Mouse (Mus musculus) MEL (cell line): ENCODE results near the gene Brf1. TPM values are rescaled to one million over a fixed set of nuclear protein-coding genes. Genes with fewer than 3 reads are reported as not detected.

ENCODE experiments used
- DNase-seq: peaks from one replicate; pipeline ENCODE4 v3.0.0; 2011; ENCODE audit warnings: low read depth, low spot score
- H3K27ac ChIP-seq: 2 replicates; pipeline ENCODE4 v1.5.1; 2012; ENCODE audit warnings: low read depth, mild to moderate bottlenecking, control low read depth, low read length, moderate library complexity; ENCODE audit not compliant: control insufficient read depth
- H3K27me3 ChIP-seq, 2 experiments: fragments of 150-350 bp in 1 of 2; sonication (generic) in 1 of 2; 2 replicates each; pipeline ENCODE4 v1.6.1; 2012; ENCODE audit warnings: low read length in 2 of 2, mild to moderate bottlenecking in 2 of 2, improper control_type of control experiment in 1 of 2, moderate library complexity in 1 of 2; ENCODE audit not compliant: insufficient read depth in 2 of 2, control insufficient read depth in 1 of 2
- H3K36me3 ChIP-seq, 2 experiments: 2 replicates each; pipeline ENCODE4 v1.6.1; 2012 to 2014; ENCODE audit warnings: low read length in 2 of 2, improper control_type of control experiment in 1 of 2, inconsistent platforms in 1 of 2, mild to moderate bottlenecking in 1 of 2; ENCODE audit not compliant: insufficient read depth in 2 of 2, control insufficient read depth in 1 of 2
- H3K4me1 ChIP-seq, 2 experiments: fragments of 150-350 bp in 1 of 2; sonication (generic) in 1 of 2; 2 replicates each; pipeline ENCODE4 v1.6.1; 2012; ENCODE audit warnings: low read length in 2 of 2, improper control_type of control experiment in 1 of 2, mild to moderate bottlenecking in 1 of 2; ENCODE audit not compliant: insufficient read depth in 2 of 2, control insufficient read depth in 1 of 2
- H3K4me3 ChIP-seq, 2 experiments: fragments of 150-350 bp in 1 of 2; sonication (generic) in 1 of 2; 2 replicates each; pipeline ENCODE4 v1.5.1; 2012; ENCODE audit warnings: low read depth in 2 of 2, low read length in 2 of 2, mild to moderate bottlenecking in 2 of 2, moderate library complexity in 2 of 2, control low read depth in 1 of 2, improper control_type of control experiment in 1 of 2; ENCODE audit not compliant: control insufficient read depth in 1 of 2, insufficient read depth in 1 of 2
- H3K79me2 ChIP-seq: 2 replicates; pipeline ENCODE4 v1.6.1; 2012; ENCODE audit warnings: mild to moderate bottlenecking, low read length, moderate library complexity; ENCODE audit not compliant: control insufficient read depth, poor library complexity, insufficient read depth
- H3K9ac ChIP-seq: 2 replicates; pipeline ENCODE4 v1.6.1; 2012; ENCODE audit warnings: low read depth, mild to moderate bottlenecking, control low read depth, low read length, moderate library complexity; ENCODE audit not compliant: control insufficient read depth, poor library complexity, severe bottlenecking
- H3K9me3 ChIP-seq: fragments of 150-350 bp; sonication (generic); replicated peaks from 2 replicates; pipeline ENCODE4 v1.6.1; 2012; ENCODE audit warnings: mild to moderate bottlenecking, low read length, improper control_type of control experiment, moderate library complexity; ENCODE audit not compliant: insufficient read depth
- BHLHE40 ChIP-seq: IDR thresholded peaks from 2 replicates; pipeline ENCODE4 v1.6.1; 2012; ENCODE audit warnings: low read depth, mild to moderate bottlenecking, inconsistent platforms, low read length, improper control_type of control experiment, borderline replicate concordance
- CHD1 ChIP-seq: IDR thresholded peaks from 2 replicates; pipeline ENCODE4 v1.6.1; 2012; ENCODE audit warnings: low read depth, mild to moderate bottlenecking, inconsistent platforms, low read length, improper control_type of control experiment
- CHD2 ChIP-seq: IDR thresholded peaks from 2 replicates; pipeline ENCODE4 v1.6.1; 2011; ENCODE audit warnings: low read length, improper control_type of control experiment
- CTCF ChIP-seq, 3 experiments: IDR thresholded peaks in 2 of 3; conservative IDR thresholded peaks in 1 of 3; 2 replicates each; pipeline ENCODE4 v1.5.1; 2011 to 2012; ENCODE audit warnings: low read length in 3 of 3, low read depth in 2 of 3, mild to moderate bottlenecking in 2 of 3, improper control_type of control experiment in 1 of 3, inconsistent platforms in 1 of 3, mixed read lengths in 1 of 3, moderate library complexity in 1 of 3; ENCODE audit not compliant: control insufficient read depth in 1 of 3, insufficient read depth in 1 of 3, poor library complexity in 1 of 3, severe bottlenecking in 1 of 3
- E2F4 ChIP-seq: IDR thresholded peaks from 2 replicates; pipeline ENCODE4 v1.6.1; 2011; ENCODE audit warnings: low read depth, low read length, improper control_type of control experiment, borderline replicate concordance
- ELF1 ChIP-seq: IDR thresholded peaks from 2 replicates; pipeline ENCODE4 v1.6.1; 2014; ENCODE audit warnings: low read depth, mild to moderate bottlenecking, inconsistent platforms, low read length, improper control_type of control experiment, moderate library complexity
- ETS1 ChIP-seq: IDR thresholded peaks from 2 replicates; pipeline ENCODE4 v1.6.1; 2012; ENCODE audit warnings: low read depth, mild to moderate bottlenecking, inconsistent platforms, low read length, improper control_type of control experiment, moderate library complexity
- GABPA ChIP-seq: IDR thresholded peaks from 2 replicates; pipeline ENCODE4 v1.6.1; 2012; ENCODE audit warnings: low read depth, mild to moderate bottlenecking, inconsistent platforms, low read length, improper control_type of control experiment, moderate library complexity
- GATA1 ChIP-seq: IDR thresholded peaks from 2 replicates; pipeline ENCODE4 v1.6.1; 2011; ENCODE audit warnings: low read depth, low read length, improper control_type of control experiment
- HCFC1 ChIP-seq: IDR thresholded peaks from 2 replicates; pipeline ENCODE4 v1.6.1; 2012; ENCODE audit warnings: low read depth, mild to moderate bottlenecking, inconsistent platforms, low read length, improper control_type of control experiment, moderate library complexity
- JUND ChIP-seq: IDR thresholded peaks from 2 replicates; pipeline ENCODE4 v1.6.1; 2011; ENCODE audit warnings: low read depth, mild to moderate bottlenecking, improper control_type of control experiment, low read length
- KAT2A ChIP-seq: conservative IDR thresholded peaks from 2 replicates; pipeline ENCODE4 v1.6.1; 2012; ENCODE audit warnings: low read depth, low read length, improper control_type of control experiment, inconsistent platforms
- MAFK ChIP-seq: IDR thresholded peaks from 2 replicates; pipeline ENCODE4 v1.6.1; 2011; ENCODE audit warnings: low read depth, mild to moderate bottlenecking, low read length, improper control_type of control experiment, borderline replicate concordance
- MAX ChIP-seq: IDR thresholded peaks from 2 replicates; pipeline ENCODE4 v1.6.1; 2011; ENCODE audit warnings: low read length, improper control_type of control experiment
- MAZ ChIP-seq: IDR thresholded peaks from 2 replicates; pipeline ENCODE4 v1.6.1; 2012; ENCODE audit warnings: low read depth, mild to moderate bottlenecking, inconsistent platforms, low read length, improper control_type of control experiment
- MEF2A ChIP-seq: IDR thresholded peaks from 2 replicates; pipeline ENCODE4 v1.6.1; 2014; ENCODE audit warnings: low read depth, mild to moderate bottlenecking, inconsistent platforms, low read length, improper control_type of control experiment; ENCODE audit not compliant: poor library complexity, insufficient replicate concordance, severe bottlenecking; ENCODE audit errors: extremely low read depth
- MXI1 ChIP-seq: IDR thresholded peaks from 2 replicates; pipeline ENCODE4 v1.6.1; 2011; ENCODE audit warnings: mild to moderate bottlenecking, low read depth, low read length, improper control_type of control experiment
- MYB ChIP-seq: IDR thresholded peaks from 2 replicates; pipeline ENCODE4 v1.6.1; 2011; ENCODE audit warnings: mild to moderate bottlenecking, low read depth, low read length, improper control_type of control experiment
- MYC ChIP-seq: IDR thresholded peaks from 2 replicates; pipeline ENCODE4 v1.6.1; 2011; ENCODE audit warnings: low read depth, mild to moderate bottlenecking, low read length, improper control_type of control experiment, moderate library complexity
- NELFE ChIP-seq: IDR thresholded peaks from 2 replicates; pipeline ENCODE4 v1.6.1; 2011; ENCODE audit warnings: low read depth, low read length, improper control_type of control experiment
- NRF1 ChIP-seq: IDR thresholded peaks from 2 replicates; pipeline ENCODE4 v1.6.1; 2014; ENCODE audit warnings: low read depth, mild to moderate bottlenecking, inconsistent platforms, low read length, improper control_type of control experiment, moderate library complexity; ENCODE audit not compliant: poor library complexity, insufficient read depth, severe bottlenecking
- POLR2A ChIP-seq, 2 experiments: IDR thresholded peaks; 2 replicates each; pipeline ENCODE4 v1.6.1; 2011 to 2012; ENCODE audit warnings: low read length in 2 of 2, mild to moderate bottlenecking in 2 of 2, control low read depth in 1 of 2, improper control_type of control experiment in 1 of 2, low read depth in 1 of 2, moderate library complexity in 1 of 2; ENCODE audit not compliant: control insufficient read depth in 1 of 2, insufficient read depth in 1 of 2, poor library complexity in 1 of 2
- POLR2AphosphoS2 ChIP-seq: IDR thresholded peaks from 2 replicates; pipeline ENCODE4 v1.6.1; 2011; ENCODE audit warnings: low read length, improper control_type of control experiment
- POLR2AphosphoS5 ChIP-seq: IDR thresholded peaks from 2 replicates; pipeline ENCODE4 v1.6.1; 2012; ENCODE audit warnings: low read depth, borderline replicate concordance, mild to moderate bottlenecking, inconsistent platforms, low read length, moderate library complexity, mixed read lengths
- RAD21 ChIP-seq: IDR thresholded peaks from 2 replicates; pipeline ENCODE4 v1.6.1; 2011; ENCODE audit warnings: mild to moderate bottlenecking, low read depth, low read length, improper control_type of control experiment
- RCOR1 ChIP-seq: IDR thresholded peaks from 2 replicates; pipeline ENCODE4 v1.6.1; 2012; ENCODE audit warnings: low read depth, mild to moderate bottlenecking, inconsistent platforms, low read length, improper control_type of control experiment
- SIN3A ChIP-seq: IDR thresholded peaks from 2 replicates; pipeline ENCODE4 v1.6.1; 2012; ENCODE audit warnings: low read length, improper control_type of control experiment, inconsistent platforms
- SMC3 ChIP-seq: IDR thresholded peaks from 2 replicates; pipeline ENCODE4 v1.6.1; 2011; ENCODE audit warnings: low read depth, low read length, improper control_type of control experiment
- TAL1 ChIP-seq: IDR thresholded peaks from 2 replicates; pipeline ENCODE4 v1.6.1; 2012; ENCODE audit warnings: mild to moderate bottlenecking, inconsistent platforms, low read length, moderate library complexity, mixed read lengths
- TBP ChIP-seq: IDR thresholded peaks from 2 replicates; pipeline ENCODE4 v1.8.0; 2011; ENCODE audit warnings: low read depth, low read length, improper control_type of control experiment
- TCF12 ChIP-seq: IDR thresholded peaks from 2 replicates; pipeline ENCODE4 v1.6.1; 2014; ENCODE audit warnings: low read depth, mild to moderate bottlenecking, inconsistent platforms, low read length, improper control_type of control experiment, moderate library complexity
- USF1 ChIP-seq: IDR thresholded peaks from 2 replicates; pipeline ENCODE4 v1.6.1; 2014; ENCODE audit warnings: low read depth, mild to moderate bottlenecking, inconsistent platforms, low read length, improper control_type of control experiment, moderate library complexity
- USF2 ChIP-seq, 2 experiments: IDR thresholded peaks; 2 replicates each; pipeline ENCODE4 v1.6.1; 2011 to 2012; ENCODE audit warnings: improper control_type of control experiment in 2 of 2, low read length in 2 of 2, borderline replicate concordance in 1 of 2, inconsistent platforms in 1 of 2, low read depth in 1 of 2, mild to moderate bottlenecking in 1 of 2; ENCODE audit not compliant: insufficient read depth in 1 of 2
- ZC3H11A ChIP-seq: IDR thresholded peaks from 2 replicates; pipeline ENCODE4 v1.6.1; 2012; ENCODE audit warnings: low read depth, mild to moderate bottlenecking, inconsistent platforms, low read length, improper control_type of control experiment
- ZKSCAN1 ChIP-seq: IDR thresholded peaks from 2 replicates; pipeline ENCODE4 v1.6.1; 2012; ENCODE audit warnings: low read depth, mild to moderate bottlenecking, inconsistent platforms, low read length, improper control_type of control experiment, moderate library complexity
- ZMIZ1 ChIP-seq: IDR thresholded peaks from 2 replicates; pipeline ENCODE4 v1.6.1; 2012; ENCODE audit warnings: low read depth, mild to moderate bottlenecking, inconsistent platforms, low read length, improper control_type of control experiment, moderate library complexity
- ZNF384 ChIP-seq: IDR thresholded peaks from 2 replicates; pipeline ENCODE4 v1.6.1; 2012; ENCODE audit warnings: low read depth, mild to moderate bottlenecking, inconsistent platforms, low read length, improper control_type of control experiment
- polyA plus RNA-seq, 2 experiments: library from polyadenylated mRNA; stranded (reverse) in 1 of 2; unstranded in 1 of 2; fragments of >175 nt in 1 of 2; fragments of >200 nt in 1 of 2; gene quantifications; 2 replicates each; pipeline versions ENCODE4 v1.2.1 to v1.2.4; 2012; ENCODE audit warnings: low replicate concordance in 2 of 2, low read depth in 1 of 2; ENCODE audit not compliant: insufficient read length in 2 of 2, insufficient read depth in 1 of 2, missing spikeins in 1 of 2
- total RNA-seq: library from RNA; depleted of rRNA; stranded (reverse); fragments of 300-350 nt; gene quantifications from 2 replicates; pipeline ENCODE4 v1.2.3, GENCODE M21; 2012

Gene Brf1
- total and polyA plus RNA-seq, 3 experiments: 105 to 159 TPM; not detected in 1

- no peak overlapping the region for H3K4me3 ChIP-seq
- no peaks in the 10 kb centered on the region; the same call in 1 of the 2 replicates for H3K79me2 ChIP-seq
- no peaks in the 10 kb centered on the region for H3K27me3 ChIP-seq
- H3K9ac ChIP-seq: peak overlapping the region; percentile 2
- H3K4me1 ChIP-seq: peaks cover 14 to 30% of the 10 kb centered on the region in 2 experiments
- H3K27ac ChIP-seq: no peak overlapping the region
- no peak for DNase-seq
- no peaks in the 10 kb centered on the region for H3K9me3 ChIP-seq
- peaks cover 0 to 18% of the 10 kb centered on the region in 2 experiments; a peak in 2 of 4 replicates for H3K36me3 ChIP-seq
- no peak for TF ChIP-seq CTCF (IDR thresholded peaks at IDR 0.05 in 2 of 3, conservative IDR thresholded peaks at IDR 0.05 in 1 of 3; ENCODE audit: control insufficient read depth in 1 of 3, insufficient read depth in 1 of 3, low read depth in 2 of 3, low read length in 3 of 3, poor library complexity in 1 of 3, severe bottlenecking in 1 of 3)
- peak; percentile 83; the same call in 1 of the 2 replicates for TF ChIP-seq ZMIZ1
- TF ChIP-seq CHD2: peak; percentile 24; the same call in 1 of the 2 replicates
- TF ChIP-seq RCOR1: no peak; the same call in 1 of the 2 replicates
- no peak for TF ChIP-seq HCFC1
- TF ChIP-seq NRF1: no peak
- no peak for TF ChIP-seq ZNF384
- TF ChIP-seq USF1: peak; percentile 3; the same call in 1 of the 2 replicates
- no peak for TF ChIP-seq TBP
- TF ChIP-seq BHLHE40: peak; percentile 52
- TF ChIP-seq MYC: peak; percentile 57; the same call in 1 of the 2 replicates
- TF ChIP-seq MXI1: peak; percentile 47; the same call in 1 of the 2 replicates
- TF ChIP-seq ZKSCAN1: no peak
- no peak for TF ChIP-seq MEF2A
- no peak; the same call in 1 of the 2 replicates for TF ChIP-seq POLR2AphosphoS2
- TF ChIP-seq SMC3: no peak
- TF ChIP-seq MYB: no peak
- peak; percentile 34; the same call in 1 of the 2 replicates for TF ChIP-seq MAX
- TF ChIP-seq POLR2A (IDR thresholded peaks at IDR 0.05; ENCODE audit: control insufficient read depth in 1 of 2, insufficient read depth in 1 of 2, low read depth in 1 of 2, low read length in 2 of 2, poor library complexity in 1 of 2): peak in 1 of 2 experiments; percentile 34; a peak in 1 of 4 replicates
- no peak for TF ChIP-seq USF2 (IDR thresholded peaks at IDR 0.05; ENCODE audit: borderline replicate concordance in 1 of 2, insufficient read depth in 1 of 2, low read depth in 1 of 2, low read length in 2 of 2)
- TF ChIP-seq GABPA: no peak
- peak; percentile 93; the same call in 1 of the 2 replicates for TF ChIP-seq POLR2AphosphoS5
- 0 out of 2 replicates have a peak, but pooled peaks have one; percentile 66 for TF ChIP-seq JUND
- no peak for TF ChIP-seq MAFK
- no peak for TF ChIP-seq TCF12
- 0 out of 2 replicates have a peak, but pooled peaks have one; percentile 48 for TF ChIP-seq ETS1
- peak; percentile 24; the same call in 1 of the 2 replicates for TF ChIP-seq NELFE
- TF ChIP-seq MAZ: 0 out of 2 replicates have a peak, but pooled peaks have one; percentile 10
- TF ChIP-seq CHD1: no peak
- TF ChIP-seq SIN3A: peak; percentile 40; the same call in 1 of the 2 replicates
- TF ChIP-seq KAT2A: no peak
- TF ChIP-seq GATA1: no peak
- TF ChIP-seq E2F4: no peak
- peak; percentile 23; the same call in 1 of the 2 replicates for TF ChIP-seq TAL1
- no peak for TF ChIP-seq ELF1
- TF ChIP-seq ZC3H11A: 0 out of 2 replicates have a peak, but pooled peaks have one; percentile 15
- no peak for TF ChIP-seq RAD21
Observed at GRCm38 (mm10) chr12:112952433-112952832, 48.1 kb downstream of the Brf1 start.
